Mouse (Mus musculus) kidney, embryonic 14.5 days (tissue): Measurements from ENCODE around the gene Fam151a. TPM values are rescaled to one million over a fixed set of nuclear protein-coding genes. Genes with fewer than 3 reads are reported as not detected.
"Not testable (repeated sequence)": the region's sequence is repeated elsewhere in the genome, so short reads cannot be mapped to it uniquely, and the experiment has no call there.

ENCODE experiments used
- ATAC-seq: fragments of 200-750 bp; cut with Nextera tagmentation; 2 replicates; pipeline ENCODE4 v1.8.0; 2017; ENCODE audit warnings: moderate number of reproducible peaks, mild to moderate bottlenecking, moderate TSS enrichment, moderate library complexity; ENCODE audit not compliant: low FRiP score, low TSS enrichment
- H3K27ac ChIP-seq: fragments of 300-500 bp; sonication (generic); 2 replicates; pipeline ENCODE4 v1.5.1; 2014; ENCODE audit warnings: low read depth, mild to moderate bottlenecking, low read length, moderate library complexity, mixed read lengths
- H3K27me3 ChIP-seq: fragments of 300-500 bp; sonication (generic); 2 replicates; pipeline ENCODE4 v1.6.1; 2014; ENCODE audit warnings: mild to moderate bottlenecking, low read length; ENCODE audit not compliant: control insufficient read depth, insufficient read depth
- H3K36me3 ChIP-seq: fragments of 300-500 bp; sonication (generic); 2 replicates; pipeline ENCODE4 v1.6.1; 2014; ENCODE audit warnings: low read length, mixed read lengths; ENCODE audit not compliant: control insufficient read depth, insufficient read depth
- H3K4me1 ChIP-seq: fragments of 300-500 bp; sonication (generic); 2 replicates; pipeline ENCODE4 v1.6.1; 2014; ENCODE audit warnings: low read length, mixed read lengths; ENCODE audit not compliant: control insufficient read depth, insufficient read depth
- H3K4me2 ChIP-seq: fragments of 300-500 bp; sonication (generic); replicated peaks from 2 replicates; pipeline ENCODE4 v1.6.1; 2014; ENCODE audit warnings: low read depth, mild to moderate bottlenecking, low read length
- H3K4me3 ChIP-seq: fragments of 300-500 bp; sonication (generic); 2 replicates; pipeline ENCODE4 v1.5.1; 2014; ENCODE audit warnings: mild to moderate bottlenecking, low read length
- H3K9ac ChIP-seq: fragments of 300-500 bp; sonication (generic); 2 replicates; pipeline ENCODE4 v1.6.1; 2014; ENCODE audit warnings: low read depth, mild to moderate bottlenecking, low read length, moderate library complexity
- H3K9me3 ChIP-seq: fragments of 300-500 bp; sonication (generic); 2 replicates; pipeline ENCODE4 v1.6.1; 2016; ENCODE audit warnings: low read length; ENCODE audit not compliant: control insufficient read depth
- WGBS: fragments of 180-500 bp; shearing (Covaris S2); extraction: QIAGEN DNeasy Blood & Tissue Kit; methylation state at CpG from one replicate; pipeline ENCODE4 v1.1.7; 2014; 5-methylcytosine and 5-hydroxymethylcytosine counted together
- polyA plus RNA-seq: library from polyadenylated mRNA; unstranded; fragments of >200 nt; fragmentation: Nextera tagmentation; extraction: Ambion mirVana; gene quantifications from 2 replicates; pipeline ENCODE4 v1.2.1, GENCODE M21; 2014

The Fam151a gene
- polyA plus RNA-seq, 1 experiment from 2014 or later: 3.6 TPM

- no peaks in the 10 kb centered on the region for H3K27me3 ChIP-seq
- no peak for ATAC-seq
- H3K4me1 ChIP-seq: peaks cover 46% of the 10 kb centered on the region
- H3K36me3 ChIP-seq: no peaks in the 10 kb centered on the region
- H3K9me3 ChIP-seq: no peaks in the 10 kb centered on the region
- no peak overlapping the region for H3K4me3 ChIP-seq
- no peak overlapping the region for H3K27ac ChIP-seq
- H3K9ac ChIP-seq: no peak overlapping the region
- H3K4me2 ChIP-seq: no peak overlapping the region
- WGBS: 88% methylated on average over 7 of the region's 7 CpGs
These were observed 51.1 kb downstream of the Fam151a start for GRCm38 (mm10) chr4:106784806-106785205.

GRCm38 (mm10) chr4:106785345-106785744 is 51.7 kb downstream of the Fam151a start:
- no peaks in the 10 kb centered on the region for H3K27me3 ChIP-seq
- WGBS: 64% methylated on average over 7 of the region's 7 CpGs
- H3K9me3 ChIP-seq: no peaks in the 10 kb centered on the region
- H3K4me3 ChIP-seq: no peak overlapping the region
- H3K4me1 ChIP-seq: peaks cover 43% of the 10 kb centered on the region
- ATAC-seq: no peak
- H3K4me2 ChIP-seq: no peak overlapping the region
- no peaks in the 10 kb centered on the region for H3K36me3 ChIP-seq
- H3K27ac ChIP-seq: peak overlapping the region; percentile 81; the same call in 1 of the 2 replicates
- H3K9ac ChIP-seq: peak overlapping the region; percentile 23; the same call in 1 of the 2 replicates

- ATAC-seq: peak; percentile 58; the same call in 1 of the 2 replicates
- peak overlapping the region; percentile 23; the same call in 1 of the 2 replicates for H3K9ac ChIP-seq
- 19% methylated on average over 4 of the region's 5 CpGs for WGBS
- H3K9me3 ChIP-seq: no peaks in the 10 kb centered on the region
- peak overlapping the region; percentile 81 for H3K27ac ChIP-seq
- no peak overlapping the region for H3K4me2 ChIP-seq
- H3K4me3 ChIP-seq: no peak overlapping the region
- H3K27me3 ChIP-seq: no peaks in the 10 kb centered on the region
- H3K4me1 ChIP-seq: peaks cover 43% of the 10 kb centered on the region
- no peaks in the 10 kb centered on the region for H3K36me3 ChIP-seq
These were observed 52.3 kb downstream of the Fam151a start for GRCm38 (mm10) chr4:106785753-106786540.

GRCm38 (mm10) chr4:106787830-106788229 is 54.1 kb downstream of the Fam151a start:
- Histone ChIP-seq H3K36me3 (no peaks in the 10 kb centered on the region), H3K4me3 (no peak overlapping the region), H3K9me3 (no peaks in the 10 kb centered on the region), H3K4me2 (no peak overlapping the region), H3K27ac (peak overlapping the region; percentile 59; the same call in 1 of the 2 replicates), H3K9ac (no peak overlapping the region; the same call in 1 of the 2 replicates), H3K27me3 (no peaks in the 10 kb centered on the region), H3K4me1 (peaks cover 40% of the 10 kb centered on the region)
- 0 out of 2 replicates have a peak, but pooled peaks have one; percentile 25 for ATAC-seq
- WGBS: 31% methylated on average over 7 of the region's 7 CpGs

- 83% methylated on average over 11 of the region's 11 CpGs for WGBS
These were observed 54.9 kb downstream of the Fam151a start for GRCm38 (mm10) chr4:106788627-106789026.

GRCm38 (mm10) chr4:106789705-106790104 is 56.0 kb downstream of the Fam151a start:
- H3K4me3 ChIP-seq: no peak overlapping the region
- H3K27me3 ChIP-seq: no peaks in the 10 kb centered on the region
- H3K9ac ChIP-seq: no peak overlapping the region
- WGBS: 32% methylated on average over 9 of the region's 9 CpGs
- H3K9me3 ChIP-seq: no peaks in the 10 kb centered on the region
- peaks cover 36% of the 10 kb centered on the region for H3K4me1 ChIP-seq
- no peaks in the 10 kb centered on the region for H3K36me3 ChIP-seq
- H3K27ac ChIP-seq: no peak overlapping the region
- no peak for ATAC-seq
- no peak overlapping the region for H3K4me2 ChIP-seq

More at GRCm38 (mm10) chr4:106788627-106789026, 54.9 kb downstream of the Fam151a start:
- no peak overlapping the region for H3K4me3 ChIP-seq
- no peak overlapping the region for H3K27ac ChIP-seq
- H3K36me3 ChIP-seq: no peaks in the 10 kb centered on the region
- H3K4me1 ChIP-seq: peaks cover 36% of the 10 kb centered on the region
- no peaks in the 10 kb centered on the region for H3K27me3 ChIP-seq
- no peaks in the 10 kb centered on the region for H3K9me3 ChIP-seq
- no peak for ATAC-seq
- H3K4me2 ChIP-seq: no peak overlapping the region
- no peak overlapping the region for H3K9ac ChIP-seq

- ATAC-seq: not testable (repeated sequence)
These were observed 56.5 kb downstream of the Fam151a start for GRCm38 (mm10) chr4:106790218-106790617.

GRCm38 (mm10) chr4:106790938-106791337 is 57.2 kb downstream of the Fam151a start:
- peaks cover 27% of the 10 kb centered on the region for H3K4me1 ChIP-seq
- 89% methylated on average over 1 of the region's 1 CpGs for WGBS
- no peaks in the 10 kb centered on the region for H3K36me3 ChIP-seq
- ATAC-seq: no peak
- H3K4me3 ChIP-seq: no peak overlapping the region
- no peaks in the 10 kb centered on the region for H3K9me3 ChIP-seq
- H3K27me3 ChIP-seq: no peaks in the 10 kb centered on the region
- no peak overlapping the region for H3K9ac ChIP-seq
- no peak overlapping the region for H3K27ac ChIP-seq
- no peak overlapping the region for H3K4me2 ChIP-seq

More at GRCm38 (mm10) chr4:106790218-106790617, 56.5 kb downstream of the Fam151a start:
- not testable (repeated sequence) for H3K9me3 ChIP-seq, H3K4me3 ChIP-seq, H3K36me3 ChIP-seq, H3K27me3 ChIP-seq, H3K27ac ChIP-seq, H3K4me2 ChIP-seq, H3K9ac ChIP-seq
- H3K4me1 ChIP-seq: peaks cover 34% of the 10 kb centered on the region
- 78% methylated on average over 5 of the region's 5 CpGs for WGBS

GRCm38 (mm10) chr4:106792276-106792675 is 58.6 kb downstream of the Fam151a start:
- H3K27ac ChIP-seq: no peak overlapping the region
- H3K4me3 ChIP-seq: no peak overlapping the region
- H3K36me3 ChIP-seq: no peaks in the 10 kb centered on the region
- H3K9ac ChIP-seq: no peak overlapping the region
- H3K9me3 ChIP-seq: no peaks in the 10 kb centered on the region
- H3K4me1 ChIP-seq: peaks cover 14% of the 10 kb centered on the region
- no peak for ATAC-seq
- no peak overlapping the region for H3K4me2 ChIP-seq
- H3K27me3 ChIP-seq: no peaks in the 10 kb centered on the region
